In the genomic region with DNA sequence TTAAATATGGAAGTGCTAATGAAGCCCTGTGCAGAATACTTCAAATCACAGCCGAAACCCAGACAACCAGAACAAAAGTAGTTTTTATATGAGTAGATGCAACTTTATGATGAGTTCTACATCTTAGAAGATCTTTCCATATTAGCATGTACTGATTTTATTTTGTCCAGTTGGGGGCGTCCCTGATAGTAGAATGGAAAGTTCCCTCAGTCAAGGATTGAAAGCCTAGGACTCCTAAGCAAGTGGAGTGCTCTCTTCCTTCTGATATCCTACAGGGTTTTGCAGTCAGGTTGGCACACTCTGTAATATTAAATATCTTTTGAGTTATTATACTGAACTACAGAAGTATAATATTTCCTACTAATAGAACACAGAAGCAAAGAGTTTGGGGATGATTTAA, we compare ENCODE assay signal across 8 mouse cellular contexts.
DNase-seq lines count a peak whose midpoint lies in the region; ATAC-seq lines count a peak whose summit lies in the region.

No protein-coding gene starts in this region.

- no peak overlapping the region for H3K4me2 ChIP-seq in forebrain, embryonic 14.5 days (ENCODE audit: low read length)

- H3K9ac ChIP-seq in forebrain, embryonic 14.5 days (ENCODE audit: low read length), result no peak overlapping the region

- H3K27me3 ChIP-seq in forebrain, embryonic 14.5 days (replicated peaks; ENCODE audit: control insufficient read depth, insufficient read depth, low read length), result no peaks in the 10 kb centered on the region

- H3K4me3 ChIP-seq in forebrain, embryonic 14.5 days (ENCODE audit: low read depth, low read length), result no peak overlapping the region

- H3K27ac ChIP-seq in forebrain, embryonic 14.5 days (ENCODE audit: low read depth, low read length), result no peak overlapping the region

- peaks cover 20% of the 10 kb centered on the region for H3K4me1 ChIP-seq in forebrain, embryonic 14.5 days (ENCODE audit: control insufficient read depth, insufficient read depth, low read length)

- H3K9me3 ChIP-seq in forebrain, embryonic 14.5 days (replicated peaks; ENCODE audit: control insufficient read depth, low read length), result no peaks in the 10 kb centered on the region

- 47% methylated on average over 2 of the region's 2 CpGs for WGBS in forebrain, embryonic 14.5 days

- H3K36me3 ChIP-seq in forebrain, embryonic 14.5 days (ENCODE audit: control insufficient read depth, insufficient read depth, low read length), result no peaks in the 10 kb centered on the region

- peak; percentile 11 for DNase-seq in CD4-positive, CD25-positive, alpha-beta regulatory T cell, adult 2 months (ENCODE audit: low read depth, low spot score)
- peak; percentile 21 for DNase-seq in lung, postnatal 36 days
- no peak for DNase-seq in lung, postnatal 4 days
- DNase-seq in forebrain, embryonic 14.5 days (ENCODE audit: low spot score), result peak; percentile 85
- DNase-seq in retina, postnatal 1 day, result peak; percentile 75
- no peak for DNase-seq in spleen, postnatal 10 days (ENCODE audit: low spot score in 2 of 2)
- DNase-seq in ovary, postnatal 36 days (ENCODE audit: low spot score), result no peak

- ATAC-seq in CD4-positive, CD25-positive, alpha-beta regulatory T cell, adult 4 months, result no peak
- peak; percentile 52; the same call in 1 of the 2 replicates for ATAC-seq in forebrain, embryonic 14.5 days

Comparison
In these comparisons a context has a peak if more than half of its experiments do, and no peak if none do; other contexts are left out.
1. DNase-seq: peak in CD4-positive, CD25-positive, alpha-beta regulatory T cell, adult 2 months (single experiment), lung, postnatal 36 days (single experiment), forebrain, embryonic 14.5 days (single experiment) and retina, postnatal 1 day (single experiment); none in lung, postnatal 4 days (0 of 2), spleen, postnatal 10 days (0 of 2) and ovary, postnatal 36 days (single experiment).